Mouse (Mus musculus): ENCODE measurements around the gene Gpr152. TPM values are rescaled to one million over a fixed set of nuclear protein-coding genes. Genes with fewer than 3 reads are reported as not detected.

Gene Gpr152
- 1 to 10 TPM in 1 of 2 experiments, under 1 TPM in 1; 0.93 to 1.0 TPM for total RNA-seq (2023)

DNA sequence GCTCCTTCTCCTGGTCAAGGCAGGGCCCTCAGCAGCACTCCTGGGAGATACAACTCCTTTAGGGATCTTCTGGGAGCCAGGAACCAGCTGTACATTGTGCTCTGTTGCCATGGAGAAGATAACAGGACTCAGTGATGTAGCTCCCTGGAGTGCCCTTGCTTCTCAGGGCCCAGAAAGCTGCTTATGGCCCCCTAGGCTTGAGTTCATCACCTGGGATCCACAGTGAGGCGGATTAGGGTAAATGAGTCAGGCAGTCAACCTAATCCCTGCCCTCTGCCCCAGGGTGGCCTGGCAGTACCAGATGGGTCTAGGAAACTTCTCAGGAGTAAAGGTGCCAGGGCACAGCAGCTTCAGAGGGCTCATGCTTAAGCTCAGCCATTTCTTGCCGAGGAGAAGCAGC is at the start of gene Gpr152:
Gene Gpr152, plus strand, starts transcription at position 342 of the 400 bp plus-strand sequence.

DNA sequence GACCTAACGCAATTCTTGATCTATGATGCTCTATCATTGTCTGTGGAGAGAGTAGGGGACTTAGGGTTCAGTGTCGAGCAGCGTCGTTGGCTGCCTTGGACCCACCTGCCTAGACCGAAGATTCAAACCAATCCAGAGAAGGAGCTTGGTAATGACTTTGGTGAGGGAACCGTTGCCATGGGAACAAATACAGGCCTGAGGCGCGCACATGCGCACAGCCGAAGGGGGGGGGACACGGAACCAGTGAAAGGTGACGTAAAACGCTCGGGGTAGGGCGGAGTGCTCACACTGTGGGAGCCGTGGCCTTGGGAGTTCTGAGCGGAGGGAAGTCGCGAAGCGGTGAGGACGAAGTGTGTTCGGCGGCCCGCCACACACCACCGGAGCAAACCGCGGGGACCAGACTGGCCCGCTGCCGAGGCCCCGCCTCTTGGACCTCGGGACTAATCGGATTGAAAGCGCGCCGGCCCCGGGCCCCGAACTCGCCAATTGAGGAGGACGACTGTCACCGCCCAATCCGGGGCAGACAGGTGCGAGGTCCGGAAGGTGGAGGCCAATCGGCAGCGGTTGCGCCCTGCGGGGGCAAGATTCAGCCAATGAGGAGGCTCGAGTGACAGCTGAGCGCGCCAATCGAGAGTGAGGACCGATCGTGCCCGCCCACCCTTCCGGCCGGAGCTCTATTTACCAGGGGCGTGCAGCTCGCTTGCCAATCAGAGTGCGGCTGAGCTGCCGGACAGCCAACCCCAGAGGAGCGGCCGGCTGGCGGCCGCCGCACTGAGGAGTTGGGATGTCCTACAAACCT is 42.7 kb upstream of the Gpr152 start, which contains the start of gene Cdk2ap2:
Gene Cdk2ap2, plus strand, starts transcription at position 541 of the 799 bp plus-strand sequence.

GRCm38 (mm10) chr19:4099837-4100717 is 39.5 kb upstream of the Gpr152 start, which contains the start of gene Pitpnm1:
Pitpnm1 (plus strand) TSS chr19:4099998.

GRCm38 (mm10) chr19:4125741-4126696 is 13.6 kb upstream of the Gpr152 start, which contains the start of gene Aip:
Aip (minus strand) TSS chr19:4125858.

GRCm38 (mm10) chr19:4143759-4144268 is 4.2 kb downstream of the Gpr152 start, which contains the start of gene Cabp4:
Cabp4 (minus strand) TSS chr19:4144033.

DNA sequence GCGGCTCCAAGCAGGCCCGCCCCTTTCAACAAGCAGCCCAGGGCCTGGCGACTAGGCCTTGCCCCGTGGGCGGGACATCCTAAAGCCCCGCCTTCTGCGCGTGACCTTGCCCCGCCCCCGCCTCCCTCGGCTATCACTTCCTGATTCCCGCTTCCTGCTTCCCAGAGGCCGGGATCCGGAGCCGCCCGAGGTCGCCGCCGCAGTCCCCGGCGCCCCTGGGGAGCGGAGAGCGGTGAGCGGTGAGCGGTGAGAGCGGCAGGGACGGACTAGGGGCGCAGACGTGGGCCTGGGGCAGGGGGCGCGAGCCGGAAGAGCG is 8.9 kb downstream of the Gpr152 start, which contains the start of gene Coro1b:
Gene Coro1b, plus strand, starts transcription at position 129 of the 316 bp plus-strand sequence.

DNA sequence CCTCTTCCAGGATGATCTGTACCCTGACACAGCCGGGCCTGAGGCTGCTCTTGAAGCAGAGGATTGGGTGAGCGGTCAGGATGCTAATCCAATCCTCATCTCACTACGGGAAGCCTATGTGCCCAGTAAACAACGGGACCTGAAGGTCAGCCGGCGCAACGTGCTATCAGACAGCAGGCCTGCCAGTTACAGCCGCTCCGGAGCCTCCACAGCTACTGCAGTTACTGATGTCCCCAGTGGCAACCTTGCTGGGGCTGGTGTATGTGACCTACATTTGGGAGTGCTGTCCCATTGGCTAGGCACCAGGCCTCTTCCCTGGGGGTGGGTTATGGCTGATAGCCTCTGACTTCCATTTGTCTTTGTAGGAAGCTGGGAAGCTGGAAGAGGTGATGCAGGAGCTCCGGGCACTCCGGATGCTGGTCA is 13.7 kb downstream of the Gpr152 start, which contains the start of gene Ptprcap:
Gene Ptprcap, plus strand, starts transcription at position 373 of the 423 bp plus-strand sequence.

DNA sequence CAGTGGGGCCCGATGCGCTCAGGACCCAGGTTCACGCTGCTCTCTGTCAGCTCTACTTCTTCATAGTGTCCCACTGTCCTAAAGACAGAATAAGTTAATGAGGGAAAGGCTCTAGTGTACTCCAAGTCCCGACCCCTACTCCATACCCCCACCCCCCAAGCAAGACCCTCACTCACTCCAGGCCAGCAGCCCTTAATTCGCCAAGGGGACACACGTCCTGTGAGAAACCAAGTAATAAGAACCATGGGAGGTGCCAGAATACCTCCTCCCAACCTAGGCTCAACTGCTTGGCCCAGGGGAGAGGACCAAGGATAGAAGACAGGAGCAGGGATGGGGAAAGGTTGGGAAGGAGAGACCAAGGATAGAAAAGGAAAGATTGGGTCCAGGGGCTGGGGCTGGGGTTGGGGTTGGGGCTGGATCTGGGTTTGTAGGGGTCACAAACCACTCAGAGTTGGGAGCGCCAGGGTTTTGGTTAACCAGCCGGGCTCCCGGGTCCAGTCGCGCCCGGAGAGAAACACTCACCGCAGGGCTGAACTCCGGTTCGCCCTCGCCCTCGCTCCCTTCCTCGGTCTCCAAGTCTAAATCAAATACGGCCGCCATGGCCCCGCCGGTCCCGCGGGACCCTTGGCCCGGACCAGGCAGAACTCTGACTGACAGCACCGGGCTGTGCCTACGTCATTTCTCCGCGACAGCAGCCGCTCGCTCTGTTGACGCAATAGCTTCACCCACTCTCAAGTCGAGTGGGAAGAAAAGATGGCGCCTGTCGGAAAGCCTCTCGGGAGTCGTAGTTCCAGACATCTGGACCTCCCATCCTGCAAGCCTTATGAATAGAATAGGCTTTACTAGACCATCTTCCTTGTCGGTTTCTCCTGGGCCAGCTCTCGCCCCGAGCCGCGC is 23.3 kb downstream of the Gpr152 start, which contains the start of gene Rps6kb2:
Gene Rps6kb2, minus strand, starts transcription at position 709 of the 897 bp plus-strand sequence.

DNA sequence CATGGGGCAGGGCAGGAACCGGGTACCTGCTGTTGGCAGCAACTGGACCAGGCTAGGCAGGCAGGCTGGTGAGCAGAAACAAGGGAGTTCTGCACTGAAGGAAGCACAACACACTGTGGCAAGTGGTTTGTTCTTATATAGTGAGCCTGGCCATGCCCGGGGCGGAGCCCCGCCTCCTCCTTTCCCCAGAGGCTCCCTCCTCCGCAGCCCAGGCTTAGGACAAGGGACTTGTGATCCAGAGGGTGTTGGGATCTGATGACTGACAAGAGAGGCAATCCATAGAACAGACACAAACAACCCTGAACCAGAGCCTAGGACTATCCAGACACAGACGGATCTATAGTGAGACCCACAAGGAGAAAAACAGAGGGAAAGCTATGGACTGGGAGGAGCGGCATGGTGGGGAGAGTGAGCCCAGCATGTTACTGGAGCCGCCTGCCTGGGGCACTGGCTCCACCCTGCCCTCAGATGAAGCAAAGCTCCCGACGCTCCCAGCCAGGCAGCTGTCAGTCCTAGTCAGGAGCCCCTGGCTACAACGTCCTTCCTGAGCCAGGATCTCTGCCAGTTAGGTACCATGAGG is 35.9 kb downstream of the Gpr152 start, which contains the start of gene Carns1:
Gene Carns1, minus strand, starts transcription at position 112 of the 580 bp plus-strand sequence.

GRCm38 (mm10) chr19:4190831-4191334 is 51.3 kb downstream of the Gpr152 start, which contains the start of gene Tbc1d10c:
Tbc1d10c (minus strand) TSS chr19:4191284.

GRCm38 (mm10) chr19:4191528-4192250 is 52.1 kb downstream of the Gpr152 start, which contains the start of gene Ppp1ca:
Ppp1ca (plus strand) TSS chr19:4192065.

Other genes starting within 250 kb of the Gpr152 start
- 100 to 1,000 TPM; 149 to 153 TPM for gene Tcirg1, start 232.7 kb upstream of the Gpr152 start, total RNA-seq (2023)
- gene Ndufs8, start 227.0 kb upstream of the Gpr152 start, total RNA-seq (2023): 10 to 100 TPM; 91.9 to 93.5 TPM
- 1 to 10 TPM; 7.3 to 8.9 TPM for gene Aldh3b1, start 210.0 kb upstream of the Gpr152 start, total RNA-seq (2023)
- gene Unc93b1, start 204.6 kb upstream of the Gpr152 start, total RNA-seq (2023): 100 to 1,000 TPM; 597 to 689 TPM
- gene Aldh3b3, start 181.1 kb upstream of the Gpr152 start, total RNA-seq (2023): under 1 TPM in 1 of 2 experiments, not detected in 1; 0.20 TPM
- gene Aldh3b2, start 167.5 kb upstream of the Gpr152 start, total RNA-seq (2023): under 1 TPM in 1 of 2 experiments, not detected in 1; 0.84 TPM
- gene Acy3, start 153.2 kb upstream of the Gpr152 start, total RNA-seq (2023): not detected
- gene Tbx10, start 147.0 kb upstream of the Gpr152 start, total RNA-seq (2023): not detected
- gene Nudt8, start 139.2 kb upstream of the Gpr152 start, total RNA-seq (2023): 10 to 100 TPM; 24.9 to 29.1 TPM
- 1 to 10 TPM; 5.3 to 6.7 TPM for gene Gm49405, start 139.2 kb upstream of the Gpr152 start, total RNA-seq (2023)
- 10 to 100 TPM; 11.0 to 13.3 TPM for gene Doc2g, start 136.5 kb upstream of the Gpr152 start, total RNA-seq (2023)
- gene Ndufv1, start 127.0 kb upstream of the Gpr152 start, total RNA-seq (2023): 10 to 100 TPM; 80.9 to 93.3 TPM
- 100 to 1,000 TPM; 131 to 150 TPM for gene Gstp1, start 101.8 kb upstream of the Gpr152 start, total RNA-seq (2023)
- gene Gstp2, start 93.8 kb upstream of the Gpr152 start, total RNA-seq (2023): 10 to 100 TPM; 11.4 to 26.4 TPM
- not detected for gene Gstp3, start 80.2 kb upstream of the Gpr152 start, total RNA-seq (2023)
- gene Cabp2, start 58.2 kb upstream of the Gpr152 start, total RNA-seq (2023): not detected
- gene Cdk2ap2, start 42.6 kb upstream of the Gpr152 start, total RNA-seq (2023): 100 to 1,000 TPM; 114 to 121 TPM
- gene Pitpnm1, start 39.8 kb upstream of the Gpr152 start, total RNA-seq (2023): 100 to 1,000 TPM; 227 to 233 TPM
- gene Aip, start 13.9 kb upstream of the Gpr152 start, total RNA-seq (2023): 100 to 1,000 TPM; 101 to 110 TPM
- gene Cabp4, start 4.2 kb downstream of the Gpr152 start, total RNA-seq (2023): 1 to 10 TPM; 1.6 to 2.2 TPM
- 100 to 1,000 TPM; 148 to 156 TPM for gene Coro1b, start 8.8 kb downstream of the Gpr152 start, total RNA-seq (2023)
- 100 to 1,000 TPM; 391 to 415 TPM for gene Ptprcap, start 13.8 kb downstream of the Gpr152 start, total RNA-seq (2023)
- 10 to 100 TPM; 47.4 to 56.4 TPM for gene Rps6kb2, start 23.6 kb downstream of the Gpr152 start, total RNA-seq (2023)
- 100 to 1,000 TPM in 1 of 2 experiments, 10 to 100 TPM in 1; 89.2 to 117 TPM for gene Carns1, start 35.7 kb downstream of the Gpr152 start, total RNA-seq (2023)
- gene Tbc1d10c, start 51.5 kb downstream of the Gpr152 start, total RNA-seq (2023): 100 to 1,000 TPM; 315 to 328 TPM
- gene Ppp1ca, start 52.3 kb downstream of the Gpr152 start, total RNA-seq (2023): 100 to 1,000 TPM; 431 to 450 TPM
- gene Rad9a, start 61.9 kb downstream of the Gpr152 start, total RNA-seq (2023): 10 to 100 TPM; 65.9 to 73.4 TPM
- gene Clcf1, start 74.5 kb downstream of the Gpr152 start, total RNA-seq (2023): 100 to 1,000 TPM; 161 to 176 TPM
- gene AC109138.7, start 74.6 kb downstream of the Gpr152 start, total RNA-seq (2023): not detected
- gene Pold4, start 92.1 kb downstream of the Gpr152 start, total RNA-seq (2023): 100 to 1,000 TPM; 198 to 208 TPM
- 10 to 100 TPM; 32.2 to 32.4 TPM for gene Ssh3, start 129.4 kb downstream of the Gpr152 start, total RNA-seq (2023)
- 10 to 100 TPM; 28.2 to 32.6 TPM for gene Ankrd13d, start 143.3 kb downstream of the Gpr152 start, total RNA-seq (2023)
- 100 to 1,000 TPM; 584 to 625 TPM for gene Grk2, start 166.4 kb downstream of the Gpr152 start, total RNA-seq (2023)

Data from B cell, adult 67 days (primary cell).